Mouse (Mus musculus) embryonic facial prominence, embryonic 13.5 days (tissue): Measurements from ENCODE around the gene Mettl8. TPM values are rescaled to one million over a fixed set of nuclear protein-coding genes. Genes with fewer than 3 reads are reported as not detected.
A peak's percentile ranks its signal among the peaks of the same experiment; 100 is the strongest.

Source experiments
- ATAC-seq: fragments of 200-750 bp; cut with Nextera tagmentation; 2 replicates; pipeline ENCODE4 v1.8.0; 2017; ENCODE audit warnings: low read depth; ENCODE audit not compliant: insufficient number of reproducible peaks, insufficient read depth, low FRiP score, low TSS enrichment
- H3K27ac ChIP-seq: fragments of 300-500 bp; sonication (generic); 2 replicates; pipeline ENCODE4 v1.5.1; 2015; ENCODE audit warnings: moderate library complexity, mild to moderate bottlenecking, inconsistent platforms
- H3K27me3 ChIP-seq: fragments of 300-500 bp; sonication (generic); 2 replicates; pipeline ENCODE4 v1.6.1; 2015; ENCODE audit warnings: mild to moderate bottlenecking, inconsistent platforms
- H3K36me3 ChIP-seq: fragments of 300-500 bp; sonication (generic); 2 replicates; pipeline ENCODE4 v1.6.1; 2015; ENCODE audit warnings: mild to moderate bottlenecking, inconsistent platforms
- H3K4me1 ChIP-seq: fragments of 300-500 bp; sonication (generic); 2 replicates; pipeline ENCODE4 v1.6.1; 2015; ENCODE audit warnings: inconsistent platforms
- H3K4me2 ChIP-seq: fragments of 300-500 bp; sonication (generic); 2 replicates; pipeline ENCODE4 v1.6.1; 2015; ENCODE audit warnings: moderate library complexity, mild to moderate bottlenecking, inconsistent platforms
- H3K4me3 ChIP-seq: fragments of 300-500 bp; sonication (generic); 2 replicates; pipeline ENCODE4 v1.5.1; 2015; ENCODE audit warnings: mild to moderate bottlenecking, inconsistent platforms
- H3K9ac ChIP-seq: fragments of 300-500 bp; sonication (generic); 2 replicates; pipeline ENCODE4 v1.6.1; 2015; ENCODE audit warnings: mild to moderate bottlenecking, inconsistent platforms
- H3K9me3 ChIP-seq: fragments of 300-500 bp; sonication (generic); 2 replicates; pipeline ENCODE4 v1.6.1; 2016; ENCODE audit warnings: inconsistent platforms
- WGBS: fragments of 180-500 bp; shearing (Covaris S2); methylation state at CpG from one replicate; pipeline ENCODE4 v1.1.7; 2015; ENCODE audit warnings: mixed read lengths; 5-methylcytosine and 5-hydroxymethylcytosine counted together
- polyA plus RNA-seq: library from polyadenylated mRNA; unstranded; fragments of >200 nt; fragmentation: Nextera tagmentation; extraction: Ambion mirVana; gene quantifications from 2 replicates; pipeline ENCODE4 v1.2.1, GENCODE M21; 2015

Mettl8 gene
- polyA plus RNA-seq, 1 experiment from 2014 or later, result 19.5 TPM

DNA sequence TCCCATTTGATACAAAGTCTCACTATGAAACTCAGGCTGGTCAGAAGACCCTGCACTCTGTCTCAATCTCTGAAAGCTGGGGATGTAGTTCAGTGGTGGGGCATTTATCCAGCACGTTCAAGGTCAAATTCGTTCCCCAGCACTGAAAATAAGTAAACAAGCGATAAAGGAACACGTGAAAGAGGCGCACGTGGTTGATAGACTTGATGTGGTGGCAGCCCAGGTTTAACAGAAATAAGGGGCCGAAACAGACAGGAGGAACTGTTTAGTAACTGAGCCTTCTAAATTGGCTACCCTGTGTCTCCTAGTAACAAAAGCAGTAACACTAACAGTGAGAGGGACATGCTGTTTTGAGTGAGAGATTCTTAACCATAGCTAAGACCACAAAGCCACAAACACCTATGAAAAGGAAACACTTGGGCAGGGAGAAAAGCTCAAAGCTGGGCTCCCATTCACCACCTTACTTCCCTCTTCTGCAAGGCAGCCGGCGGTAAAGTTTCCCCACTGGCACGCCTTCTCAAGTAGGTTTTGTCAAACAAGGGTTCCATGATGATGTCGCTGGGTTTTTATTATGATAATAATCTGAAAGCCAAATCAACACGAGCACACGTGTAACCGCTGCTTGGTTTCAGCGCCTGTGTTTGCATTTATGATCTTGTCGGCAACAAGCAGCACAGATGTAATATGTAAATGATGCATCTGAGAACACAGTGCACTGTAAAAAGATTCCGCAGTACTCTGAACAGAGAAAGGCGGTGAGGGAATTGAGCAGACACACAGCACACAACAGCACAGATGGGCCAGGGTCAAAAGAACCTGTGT, 23.2 kb downstream of the Mettl8 start:
- WGBS, result 72% methylated on average over 18 of the region's 18 CpGs
- H3K27ac ChIP-seq, result no peak overlapping the region

DNA sequence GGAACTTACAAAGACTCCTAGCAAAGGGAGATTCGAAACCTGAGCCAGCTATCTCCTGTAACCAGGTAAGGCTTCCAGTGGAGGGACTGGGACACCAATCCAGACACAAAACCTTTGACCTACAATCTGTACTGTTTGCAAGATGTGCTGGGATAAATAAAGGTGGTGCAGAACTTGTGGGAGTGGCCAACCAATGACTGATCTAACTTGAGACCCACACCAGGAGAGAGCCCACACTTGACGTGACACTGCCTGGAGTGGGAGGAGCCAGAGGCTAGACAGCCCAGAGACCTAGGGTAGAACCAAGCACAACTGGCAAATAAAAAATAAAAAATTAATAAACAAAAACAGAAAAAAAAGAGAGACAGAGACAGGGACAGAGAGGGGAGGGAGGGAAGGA, 24.7 kb downstream of the Mettl8 start:
- WGBS, result 87% methylated on average over 2 of the region's 2 CpGs
- no peak overlapping the region for H3K4me3 ChIP-seq
- H3K4me1 ChIP-seq, result peaks cover 28% of the 10 kb centered on the region
- no peak overlapping the region for H3K9ac ChIP-seq
- no peak for ATAC-seq
- no peaks in the 10 kb centered on the region for H3K36me3 ChIP-seq
- H3K9me3 ChIP-seq, result no peaks in the 10 kb centered on the region
- H3K27ac ChIP-seq, result no peak overlapping the region
- no peaks in the 10 kb centered on the region for H3K27me3 ChIP-seq
- no peak overlapping the region for H3K4me2 ChIP-seq

More for the DNA sequence above, 23.2 kb downstream of the Mettl8 start:
- no peak for ATAC-seq
- H3K4me3 ChIP-seq, result no peak overlapping the region
- H3K27me3 ChIP-seq, result no peaks in the 10 kb centered on the region
- H3K4me1 ChIP-seq, result peaks cover 16% of the 10 kb centered on the region
- H3K4me2 ChIP-seq, result no peak overlapping the region
- no peaks in the 10 kb centered on the region for H3K9me3 ChIP-seq
- no peak overlapping the region for H3K9ac ChIP-seq
- H3K36me3 ChIP-seq, result no peaks in the 10 kb centered on the region

DNA sequence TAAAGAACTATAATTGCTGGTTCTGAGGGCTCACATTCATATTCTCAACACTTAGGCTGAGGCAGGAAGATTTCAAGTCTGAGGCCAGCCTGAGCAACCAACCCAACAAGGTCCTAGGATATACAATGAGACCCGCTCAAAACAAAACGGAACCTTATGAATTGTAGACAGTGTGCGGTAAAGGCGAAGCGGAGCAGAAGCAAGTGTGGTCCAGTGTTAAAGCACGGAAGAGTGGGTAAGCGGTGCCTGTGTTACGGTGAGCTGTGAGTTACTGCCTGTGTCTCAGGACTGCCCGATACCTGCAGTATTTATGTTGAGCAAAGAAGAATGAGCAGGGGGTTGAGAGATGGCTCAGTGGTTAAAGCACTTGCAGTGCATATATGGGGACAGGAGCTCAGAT, 27.8 kb downstream of the Mettl8 start:
- Histone ChIP-seq H3K27me3 (no peaks in the 10 kb centered on the region), H3K4me3 (no peak overlapping the region), H3K4me2 (no peak overlapping the region), H3K9ac (no peak overlapping the region), H3K36me3 (no peaks in the 10 kb centered on the region), H3K9me3 (no peaks in the 10 kb centered on the region), H3K4me1 (peaks cover 33% of the 10 kb centered on the region), H3K27ac (no peak overlapping the region)
- ATAC-seq, result no peak
- WGBS, result 98% methylated on average over 9 of the region's 9 CpGs

DNA sequence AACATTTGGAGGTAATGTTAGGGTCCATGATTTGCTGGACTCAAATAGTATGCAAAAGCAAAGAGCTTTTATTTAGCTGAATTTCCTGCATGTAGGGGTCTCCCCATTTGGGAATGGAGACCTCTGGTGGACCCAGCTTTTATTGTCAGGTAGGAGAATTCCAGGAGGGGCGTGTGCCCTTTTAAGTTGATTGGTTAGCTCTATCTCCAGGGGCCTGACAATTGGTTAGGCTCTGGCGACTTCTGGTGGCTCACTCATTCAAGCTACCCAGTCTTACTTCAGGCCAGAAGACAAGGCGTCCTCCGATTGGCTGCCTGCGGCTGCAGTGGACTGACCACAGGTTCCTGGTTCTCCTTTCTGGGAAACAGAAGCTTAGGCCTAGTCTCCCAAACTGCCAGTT, 28.6 kb downstream of the Mettl8 start:
- ATAC-seq, result peak; percentile 56; the same call in 1 of the 2 replicates

DNA sequence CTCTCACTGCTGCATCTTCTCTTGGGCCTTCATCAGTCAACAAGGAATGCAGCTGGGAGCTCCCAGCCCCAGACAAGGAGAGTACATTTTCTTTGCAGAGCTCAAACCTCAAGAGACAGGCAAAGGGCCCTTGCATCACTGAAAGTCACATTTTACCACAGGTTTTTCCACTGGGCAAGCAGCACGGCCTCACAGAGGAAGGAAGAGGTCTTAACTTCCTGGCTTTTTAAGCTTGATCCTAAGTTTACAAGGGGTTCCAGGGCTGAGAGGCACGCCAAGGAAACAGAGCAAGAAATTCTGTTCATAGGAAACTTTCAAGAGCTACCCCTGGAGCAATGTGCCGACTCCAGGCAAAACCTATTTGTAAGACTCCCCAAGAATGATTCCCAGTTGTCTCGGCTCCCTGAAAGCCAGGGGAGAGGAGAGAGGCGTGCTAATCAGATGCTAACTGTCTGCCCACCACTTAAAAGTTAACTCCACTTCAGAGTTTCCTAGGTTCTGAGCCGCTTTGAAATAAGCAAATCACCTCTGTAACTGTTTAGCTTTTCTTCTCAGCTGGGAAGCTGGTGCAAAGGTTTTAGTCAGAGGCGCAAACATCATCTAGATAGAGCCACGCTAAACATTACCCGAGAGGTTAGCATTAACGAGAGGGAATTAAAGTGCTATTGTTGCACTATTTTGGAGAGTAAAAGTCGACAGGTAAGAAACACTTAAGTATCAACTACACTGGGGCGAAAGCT, 29.6 kb downstream of the Mettl8 start:
- peak overlapping the region; percentile 44; the same call in 1 of the 2 replicates for H3K9ac ChIP-seq
- H3K27ac ChIP-seq, result peak overlapping the region; percentile 64
- 28% methylated on average over 12 of the region's 12 CpGs for WGBS
- no peak overlapping the region; the same call in 1 of the 2 replicates for H3K4me3 ChIP-seq
- H3K9me3 ChIP-seq, result no peaks in the 10 kb centered on the region
- peaks cover 18% of the 10 kb centered on the region for H3K4me1 ChIP-seq
- H3K36me3 ChIP-seq, result no peaks in the 10 kb centered on the region
- H3K4me2 ChIP-seq, result peak overlapping the region; percentile 33
- no peaks in the 10 kb centered on the region for H3K27me3 ChIP-seq
- ATAC-seq, result no peak

More for the DNA sequence above, 28.6 kb downstream of the Mettl8 start:
- no peaks in the 10 kb centered on the region for H3K27me3 ChIP-seq
- H3K4me1 ChIP-seq, result peaks cover 25% of the 10 kb centered on the region
- no peak overlapping the region for H3K27ac ChIP-seq
- H3K9ac ChIP-seq, result no peak overlapping the region
- H3K4me2 ChIP-seq, result no peak overlapping the region
- no peaks in the 10 kb centered on the region for H3K36me3 ChIP-seq
- WGBS, result 43% methylated on average over 5 of the region's 5 CpGs
- H3K9me3 ChIP-seq, result no peaks in the 10 kb centered on the region
- no peak overlapping the region for H3K4me3 ChIP-seq

DNA sequence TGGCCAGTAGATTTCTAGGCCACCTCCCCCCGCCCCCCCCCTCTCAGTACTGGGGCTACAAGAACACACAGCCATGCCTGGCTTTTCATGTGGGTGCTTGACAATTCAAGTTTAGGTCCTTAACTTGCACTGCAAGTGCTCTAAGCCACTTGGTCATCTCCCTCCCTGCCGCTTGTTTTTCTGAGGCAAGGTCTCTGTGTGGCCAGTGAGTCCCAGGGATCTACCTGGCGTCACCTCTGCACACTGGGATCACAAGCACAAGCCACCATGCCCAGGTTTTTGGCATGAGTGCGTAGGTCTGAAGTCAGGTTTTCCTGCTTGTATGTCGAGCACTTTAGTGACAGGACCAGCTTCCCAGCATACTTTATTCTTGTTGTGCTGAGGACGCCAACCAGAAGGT, 31.4 kb downstream of the Mettl8 start:
- ATAC-seq, result no peak
- H3K4me2 ChIP-seq, result no peak overlapping the region
- no peak overlapping the region for H3K27ac ChIP-seq
- H3K4me3 ChIP-seq, result no peak overlapping the region
- H3K36me3 ChIP-seq, result no peaks in the 10 kb centered on the region
- H3K9ac ChIP-seq, result no peak overlapping the region
- H3K9me3 ChIP-seq, result no peaks in the 10 kb centered on the region
- peaks cover 20% of the 10 kb centered on the region for H3K4me1 ChIP-seq
- WGBS, result 92% methylated on average over 6 of the region's 6 CpGs
- no peaks in the 10 kb centered on the region for H3K27me3 ChIP-seq

DNA sequence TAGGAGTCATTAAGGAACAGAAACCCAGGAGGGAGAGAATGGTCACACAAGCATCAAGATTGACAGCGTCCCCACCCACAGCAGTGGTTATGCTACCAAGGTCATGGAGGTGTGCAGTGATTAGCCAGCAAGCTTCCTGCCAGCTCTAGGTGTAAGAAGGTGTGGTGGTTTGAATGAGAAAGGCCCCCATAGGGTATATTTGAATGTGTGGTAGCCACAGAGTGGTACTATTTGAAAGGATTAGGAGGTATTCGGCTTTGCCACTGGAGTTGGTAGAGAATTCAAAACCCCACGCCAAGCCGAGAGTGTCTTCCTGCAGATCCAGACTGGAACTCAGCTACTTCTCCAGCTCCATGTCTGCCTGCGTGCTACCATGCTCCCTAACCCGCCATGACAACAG, 32.4 kb downstream of the Mettl8 start:
- Histone ChIP-seq H3K9ac (no peak overlapping the region), H3K27ac (no peak overlapping the region), H3K4me3 (no peak overlapping the region), H3K36me3 (no peaks in the 10 kb centered on the region), H3K4me2 (no peak overlapping the region), H3K9me3 (no peaks in the 10 kb centered on the region), H3K27me3 (no peaks in the 10 kb centered on the region), H3K4me1 (peaks cover 20% of the 10 kb centered on the region)
- ATAC-seq, result no peak
- WGBS, result 93% methylated on average over 6 of the region's 6 CpGs

DNA sequence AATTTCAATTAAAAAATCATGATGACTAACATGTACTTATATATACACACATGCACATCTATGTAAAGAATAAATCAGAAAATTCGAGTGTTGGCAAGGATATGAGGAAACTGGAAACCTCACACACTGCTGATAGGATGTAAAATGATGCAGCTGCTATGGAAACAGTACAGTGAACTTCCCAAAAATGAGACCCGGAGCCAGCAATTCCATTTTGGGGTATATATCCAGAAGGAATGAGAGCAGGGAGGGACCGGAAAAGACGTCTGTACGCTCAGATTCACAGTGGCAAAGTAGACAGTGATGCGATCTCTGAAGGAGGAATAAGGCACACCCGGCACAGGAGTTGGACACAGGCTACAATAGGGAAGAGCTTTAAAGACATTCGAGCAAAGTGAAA, 34.7 kb downstream of the Mettl8 start:
- Histone ChIP-seq H3K9me3 (no peaks in the 10 kb centered on the region), H3K36me3 (no peaks in the 10 kb centered on the region), H3K4me1 (peaks cover 7% of the 10 kb centered on the region), H3K27ac (no peak overlapping the region), H3K4me3 (no peak overlapping the region), H3K9ac (no peak overlapping the region), H3K27me3 (no peaks in the 10 kb centered on the region), H3K4me2 (no peak overlapping the region)
- 77% methylated on average over 8 of the region's 8 CpGs for WGBS
- ATAC-seq, result no peak

DNA sequence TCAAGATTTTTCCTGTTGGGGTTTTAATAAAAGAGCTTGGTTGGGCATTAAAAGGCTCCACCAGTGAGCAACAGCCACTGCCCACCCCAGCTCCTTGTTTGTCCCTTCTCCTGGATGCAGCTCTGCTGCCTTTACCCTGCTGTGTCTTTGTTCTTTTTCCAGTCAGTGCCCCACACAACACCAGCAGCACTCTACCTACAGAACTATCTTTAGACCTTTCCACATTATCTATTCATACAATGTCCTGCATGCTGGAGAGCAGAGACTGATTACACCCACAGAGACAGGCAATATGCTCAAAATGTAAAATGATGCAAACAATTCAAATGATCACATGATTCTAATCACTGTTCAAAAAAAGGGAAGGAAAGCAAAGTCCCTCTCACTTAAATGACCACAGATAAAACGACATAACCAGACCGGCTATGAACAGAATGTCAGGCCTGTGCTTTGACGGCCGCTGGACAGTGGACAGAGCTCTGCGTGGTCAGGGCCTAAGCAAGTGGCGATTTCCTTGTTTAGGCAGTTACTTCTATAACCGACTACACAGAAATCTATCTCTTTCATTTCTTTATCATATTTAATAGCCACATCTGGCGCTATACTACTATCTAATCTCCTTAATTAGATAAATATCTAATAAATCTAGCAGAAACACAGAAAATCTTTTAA, 35.5 kb downstream of the Mettl8 start:
- 70% methylated on average over 8 of the region's 8 CpGs for WGBS

DNA sequence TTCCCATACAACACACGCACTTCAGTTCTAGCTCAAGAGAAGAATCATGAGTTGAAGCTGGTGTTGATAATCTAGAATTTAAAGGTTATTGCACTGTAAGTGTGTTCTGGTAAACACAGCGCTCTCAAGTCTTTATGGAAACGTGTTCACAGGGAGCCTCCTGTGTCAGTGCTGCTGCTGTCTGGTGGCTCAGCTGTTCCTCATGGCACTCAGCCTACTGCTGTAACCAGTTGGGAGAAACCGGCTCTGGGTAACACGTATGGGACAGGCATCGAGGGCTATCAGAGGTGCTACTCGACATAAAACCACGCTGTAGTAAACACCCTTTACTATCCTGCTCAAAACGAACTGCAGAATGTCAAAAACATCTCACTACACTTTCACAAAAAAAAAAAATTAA, 36.1 kb downstream of the Mettl8 start:
- H3K27me3 ChIP-seq, result no peaks in the 10 kb centered on the region
- WGBS, result 76% methylated on average over 9 of the region's 9 CpGs

More for the DNA sequence above, 35.5 kb downstream of the Mettl8 start:
- Histone ChIP-seq H3K27me3 (no peaks in the 10 kb centered on the region), H3K4me3 (no peak overlapping the region), H3K4me1 (0 out of 2 replicates have a peak, but pooled peaks cover 2% of the 10 kb centered on the region), H3K36me3 (no peaks in the 10 kb centered on the region), H3K4me2 (no peak overlapping the region), H3K27ac (no peak overlapping the region), H3K9me3 (no peaks in the 10 kb centered on the region), H3K9ac (no peak overlapping the region)
- ATAC-seq, result no peak

DNA sequence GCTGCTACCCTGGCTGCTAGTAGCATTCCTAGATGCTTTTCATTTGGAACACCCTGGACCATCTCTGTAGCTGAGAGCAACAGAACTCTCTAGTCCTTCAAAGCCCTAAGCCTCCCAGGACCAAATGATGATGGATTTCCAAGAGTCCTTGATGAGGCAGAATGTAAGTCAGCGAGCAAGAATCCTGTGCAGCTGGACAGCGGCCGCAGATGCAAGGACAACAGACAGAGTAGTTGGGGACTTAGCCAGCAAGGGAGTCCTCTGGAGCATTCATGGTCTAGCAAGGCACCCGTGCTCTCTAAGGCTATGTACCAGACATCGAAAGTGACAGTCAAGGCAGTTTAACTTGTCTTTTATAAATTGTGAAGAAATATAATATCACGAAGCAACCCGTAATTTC, 41.9 kb downstream of the Mettl8 start:
- 93% methylated on average over 7 of the region's 7 CpGs for WGBS

More for the DNA sequence above, 36.1 kb downstream of the Mettl8 start:
- 0 out of 2 replicates have a peak, but pooled peaks cover 2% of the 10 kb centered on the region for H3K4me1 ChIP-seq
- ATAC-seq, result no peak
- H3K4me2 ChIP-seq, result no peak overlapping the region
- no peak overlapping the region for H3K9ac ChIP-seq
- no peaks in the 10 kb centered on the region for H3K36me3 ChIP-seq
- no peaks in the 10 kb centered on the region for H3K9me3 ChIP-seq
- H3K27ac ChIP-seq, result no peak overlapping the region
- no peak overlapping the region for H3K4me3 ChIP-seq

More for the DNA sequence above, 41.9 kb downstream of the Mettl8 start:
- Histone ChIP-seq H3K9ac (no peak overlapping the region), H3K27me3 (no peaks in the 10 kb centered on the region), H3K9me3 (0 out of 2 replicates have a peak, but pooled peaks cover 4% of the 10 kb centered on the region), H3K4me2 (no peak overlapping the region), H3K36me3 (no peaks in the 10 kb centered on the region), H3K4me3 (no peak overlapping the region), H3K27ac (no peak overlapping the region), H3K4me1 (no peaks in the 10 kb centered on the region)
- no peak for ATAC-seq
